Mouse (Mus musculus): ENCODE results near the gene BC055324. TPM values are rescaled to one million over a fixed set of nuclear protein-coding genes. Genes with fewer than 3 reads are reported as not detected.

BC055324 gene
- polyA plus RNA-seq, 1 experiment from 2014 or later: 3.6 TPM

DNA sequence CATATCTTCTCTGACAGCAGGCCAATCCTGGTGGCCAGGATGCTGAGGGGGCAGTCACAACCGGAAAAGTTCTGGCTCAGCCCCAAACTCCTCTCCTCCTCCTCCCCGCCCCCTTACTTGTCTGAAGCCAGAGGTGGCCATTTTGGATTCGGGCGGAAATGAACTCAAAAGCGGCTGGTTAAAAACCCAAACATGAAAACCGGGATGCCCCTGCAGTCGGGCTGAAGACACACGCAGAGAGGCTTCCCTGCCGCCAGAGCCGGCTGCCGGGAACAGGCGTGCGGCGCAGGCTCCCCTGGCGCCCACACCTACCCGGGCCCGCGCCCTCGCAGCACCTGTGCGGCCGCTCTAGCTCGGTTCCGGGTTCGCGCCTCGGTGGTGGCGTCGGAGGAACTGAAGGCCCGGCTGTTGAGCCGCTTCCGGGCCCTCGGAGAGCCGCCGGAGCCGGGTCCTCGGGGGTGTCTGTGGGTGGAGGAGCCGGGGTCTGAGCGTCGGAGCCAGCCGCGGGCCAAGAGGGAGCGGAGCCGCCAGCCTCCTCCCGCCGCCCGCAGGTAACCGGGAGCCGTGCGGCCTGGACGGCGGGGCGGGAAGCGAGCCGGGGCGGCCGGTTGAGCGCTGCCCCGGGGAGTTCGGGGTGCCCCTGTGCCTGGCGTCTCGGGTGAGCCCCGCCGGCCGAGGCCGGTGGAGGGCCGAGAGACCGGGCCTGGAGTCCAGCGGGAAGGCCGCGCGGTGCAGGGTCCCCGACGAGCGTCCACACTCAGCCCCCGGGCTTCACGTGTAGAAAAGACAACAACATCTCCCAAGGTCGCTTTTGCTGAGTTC, 64.7 kb downstream of the BC055324 start:
- WGBS: under 1% methylated on average over 76 of the region's 77 CpGs
- H3K27ac ChIP-seq (ENCODE audit: low read depth, low read length): peak overlapping the region; percentile 75
- peak overlapping the region; percentile 67 for H3K4me3 ChIP-seq (ENCODE audit: low read depth, low read length)
- peak overlapping the region; percentile 70 for H3K9ac ChIP-seq (replicated peaks; ENCODE audit: low read depth, low read length)
- peaks cover 8% of the 10 kb centered on the region for H3K36me3 ChIP-seq (ENCODE audit: control insufficient read depth, insufficient read depth, low read length)
- H3K27me3 ChIP-seq (ENCODE audit: control insufficient read depth, insufficient read depth, low read length): no peaks in the 10 kb centered on the region
- H3K4me2 ChIP-seq (ENCODE audit: low read depth, low read length): peak overlapping the region; percentile 79
- H3K9me3 ChIP-seq (ENCODE audit: control insufficient read depth, low read length): no peaks in the 10 kb centered on the region
- peaks cover 13% of the 10 kb centered on the region for H3K4me1 ChIP-seq (ENCODE audit: control insufficient read depth, insufficient read depth, low read length)
- peak; percentile 97 for ATAC-seq (ENCODE audit: low read depth)

DNA sequence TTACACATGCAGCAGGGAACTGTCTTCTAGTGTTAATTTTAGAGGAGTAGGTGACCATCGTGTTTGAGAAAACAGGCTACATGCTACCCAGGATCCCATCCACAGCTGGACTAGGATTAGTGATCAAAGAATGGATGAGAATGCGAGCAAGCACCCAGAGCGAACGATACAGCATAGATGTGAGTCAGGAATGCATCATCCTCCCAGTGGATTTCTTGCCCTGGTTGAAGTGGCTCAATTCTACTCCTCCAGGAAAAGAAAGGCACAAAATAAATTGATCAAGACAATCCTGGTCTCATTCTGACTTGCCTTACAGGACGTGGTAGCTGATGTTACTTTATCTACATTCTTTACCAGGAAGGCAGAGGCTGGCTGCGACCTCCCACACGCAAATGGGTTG, 65.8 kb downstream of the BC055324 start, which contains the start of gene Scyl3:
TSS of gene Scyl3 (plus strand) at position 255 of the 400 bp plus-strand sequence.
- no peak for ATAC-seq (ENCODE audit: low read depth)
- H3K36me3 ChIP-seq (ENCODE audit: control insufficient read depth, insufficient read depth, low read length): no peaks in the 10 kb centered on the region
- H3K27ac ChIP-seq (ENCODE audit: low read depth, low read length): peak within 1 kb of the TSS; percentile 75
- H3K27me3 ChIP-seq (ENCODE audit: control insufficient read depth, insufficient read depth, low read length): no peaks in the 10 kb centered on the region
- peak within 1 kb of the TSS; percentile 67 for H3K4me3 ChIP-seq (ENCODE audit: low read depth, low read length)
- WGBS: 72% methylated on average over 7 of the region's 7 CpGs
- peaks cover 13% of the 10 kb centered on the region for H3K4me1 ChIP-seq (ENCODE audit: control insufficient read depth, insufficient read depth, low read length)
- peak within 1 kb of the TSS; percentile 70 for H3K9ac ChIP-seq (replicated peaks; ENCODE audit: low read depth, low read length)
- no peaks in the 10 kb centered on the region for H3K9me3 ChIP-seq (ENCODE audit: control insufficient read depth, low read length)
- H3K4me2 ChIP-seq (ENCODE audit: low read depth, low read length): peak within 1 kb of the TSS; percentile 79

DNA sequence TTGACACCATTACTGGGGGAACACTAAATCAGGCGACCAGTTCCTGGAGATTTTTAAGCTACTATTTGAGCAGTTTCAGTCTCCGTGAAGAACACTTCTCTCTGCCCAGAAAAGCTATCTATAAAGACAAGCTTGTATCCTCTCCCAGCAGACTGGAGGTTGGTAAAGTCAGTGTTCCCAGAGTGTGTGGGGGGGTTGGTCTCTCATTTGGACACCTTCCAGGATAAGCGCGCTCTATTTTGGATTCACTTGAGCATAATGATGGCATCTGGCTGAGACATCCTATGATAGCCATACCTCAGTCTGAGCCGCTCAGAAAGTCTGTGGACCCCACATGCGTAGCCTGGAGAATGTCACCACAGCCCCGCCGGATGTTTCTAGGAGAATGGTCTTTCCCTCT, 70.5 kb downstream of the BC055324 start:
- H3K4me2 ChIP-seq (ENCODE audit: low read depth, low read length): no peak overlapping the region
- H3K9me3 ChIP-seq (ENCODE audit: control insufficient read depth, low read length): no peaks in the 10 kb centered on the region
- no peak overlapping the region for H3K4me3 ChIP-seq (ENCODE audit: low read depth, low read length)
- H3K36me3 ChIP-seq (ENCODE audit: control insufficient read depth, insufficient read depth, low read length): no peaks in the 10 kb centered on the region
- ATAC-seq (ENCODE audit: low read depth): no peak
- no peak overlapping the region for H3K27ac ChIP-seq (ENCODE audit: low read depth, low read length)
- 92% methylated on average over 8 of the region's 8 CpGs for WGBS
- no peaks in the 10 kb centered on the region for H3K27me3 ChIP-seq (ENCODE audit: control insufficient read depth, insufficient read depth, low read length)
- no peak overlapping the region for H3K9ac ChIP-seq (replicated peaks; ENCODE audit: low read depth, low read length)
- peaks cover 3% of the 10 kb centered on the region; the same call in 1 of the 2 replicates for H3K4me1 ChIP-seq (ENCODE audit: control insufficient read depth, insufficient read depth, low read length)

DNA sequence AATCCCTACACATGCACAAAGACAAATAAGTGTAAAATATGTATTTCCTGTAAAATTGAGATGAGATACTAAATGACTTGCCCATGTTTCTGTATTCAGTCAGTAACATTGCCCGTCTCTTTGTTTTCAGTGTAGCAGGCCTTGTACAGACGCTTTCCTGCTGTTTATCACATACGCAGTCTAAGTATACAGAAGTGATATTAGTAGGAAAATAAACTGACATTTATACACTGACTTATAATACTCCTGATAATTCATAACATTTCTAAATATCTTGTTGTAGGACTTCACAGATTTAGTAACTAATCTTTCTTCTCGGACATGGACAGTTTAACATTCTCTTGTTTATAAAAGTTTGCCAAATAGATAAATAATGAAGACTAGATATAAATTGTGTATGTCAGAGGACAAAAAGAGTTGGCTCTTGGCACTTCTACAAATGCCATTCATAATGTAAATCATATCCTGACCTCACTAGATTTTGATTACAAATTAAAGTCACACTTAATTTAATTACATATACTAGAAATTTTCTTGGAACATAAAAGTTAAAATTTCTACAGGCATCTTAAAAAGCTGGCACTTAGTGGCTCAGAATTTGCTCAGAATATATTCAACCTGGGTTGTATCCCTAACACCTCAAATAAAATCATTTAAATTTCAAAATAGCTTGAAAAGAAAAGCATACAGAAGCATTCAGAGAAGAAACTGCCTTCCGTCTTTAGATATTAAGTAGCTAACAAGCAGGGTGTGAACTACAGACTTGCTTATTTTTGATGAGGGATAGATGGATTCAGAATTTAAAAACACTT, 77.0 kb downstream of the BC055324 start:
- no peaks in the 10 kb centered on the region for H3K27me3 ChIP-seq (ENCODE audit: control insufficient read depth, insufficient read depth, low read length)
- H3K4me2 ChIP-seq (ENCODE audit: low read depth, low read length): no peak overlapping the region
- H3K27ac ChIP-seq (ENCODE audit: low read depth, low read length): no peak overlapping the region
- no peaks in the 10 kb centered on the region for H3K9me3 ChIP-seq (ENCODE audit: control insufficient read depth, low read length)
- ATAC-seq (ENCODE audit: low read depth): no peak
- 97% methylated on average over 5 of the region's 5 CpGs for WGBS
- no peaks in the 10 kb centered on the region for H3K4me1 ChIP-seq (ENCODE audit: control insufficient read depth, insufficient read depth, low read length)
- peaks cover 14% of the 10 kb centered on the region; the same call in 1 of the 2 replicates for H3K36me3 ChIP-seq (ENCODE audit: control insufficient read depth, insufficient read depth, low read length)
- no peak overlapping the region for H3K9ac ChIP-seq (replicated peaks; ENCODE audit: low read depth, low read length)
- H3K4me3 ChIP-seq (ENCODE audit: low read depth, low read length): no peak overlapping the region

DNA sequence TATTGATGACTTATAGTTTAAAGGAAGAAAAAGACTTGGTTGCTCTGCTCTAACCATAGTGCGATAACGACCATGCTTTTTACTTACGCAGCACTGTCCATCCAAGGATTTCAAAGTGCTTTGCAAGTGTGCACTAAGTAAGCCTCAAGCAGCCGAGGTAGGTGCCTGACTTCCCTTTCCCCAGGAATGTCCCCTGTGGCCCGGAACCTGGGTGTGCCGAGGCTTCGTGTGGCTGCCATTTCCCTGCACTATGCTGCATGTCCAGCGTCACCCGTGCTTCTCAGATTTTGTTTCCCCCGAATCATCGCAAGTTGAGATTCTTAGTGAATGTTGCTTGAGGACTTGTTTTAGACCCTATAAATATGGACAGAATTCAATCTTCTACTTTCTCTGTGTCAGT, 82.6 kb downstream of the BC055324 start:
- 97% methylated on average over 11 of the region's 11 CpGs for WGBS
- Histone ChIP-seq H3K4me2 (ENCODE audit: low read depth, low read length) (no peak overlapping the region), H3K4me3 (ENCODE audit: low read depth, low read length) (no peak overlapping the region), H3K36me3 (ENCODE audit: control insufficient read depth, insufficient read depth, low read length) (peaks cover 11% of the 10 kb centered on the region; the same call in 1 of the 2 replicates), H3K9ac (replicated peaks; ENCODE audit: low read depth, low read length) (no peak overlapping the region), H3K4me1 (ENCODE audit: control insufficient read depth, insufficient read depth, low read length) (no peaks in the 10 kb centered on the region), H3K27me3 (ENCODE audit: control insufficient read depth, insufficient read depth, low read length) (no peaks in the 10 kb centered on the region), H3K9me3 (ENCODE audit: control insufficient read depth, low read length) (no peaks in the 10 kb centered on the region), H3K27ac (ENCODE audit: low read depth, low read length) (no peak overlapping the region)
- no peak for ATAC-seq (ENCODE audit: low read depth)

DNA sequence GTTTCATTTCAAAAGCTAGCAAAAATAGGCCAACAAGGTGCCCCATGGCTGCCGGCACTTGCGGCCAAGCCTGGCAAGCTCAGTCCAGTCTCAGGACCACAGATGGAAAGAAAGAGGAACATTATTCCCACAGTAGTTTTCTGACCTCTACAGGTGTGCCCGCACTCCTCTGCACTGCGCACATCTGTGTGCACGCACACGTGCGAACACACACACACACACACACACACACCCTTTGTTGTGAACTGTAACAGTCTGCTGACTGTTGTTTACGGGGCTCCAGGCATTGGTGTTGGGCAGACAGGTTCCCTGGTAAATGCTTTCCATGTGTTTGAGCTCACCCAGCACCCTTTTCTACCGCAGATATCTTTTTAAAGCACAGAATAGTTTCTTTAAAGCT, 83.8 kb downstream of the BC055324 start:
- WGBS: 92% methylated on average over 9 of the region's 9 CpGs
- Histone ChIP-seq H3K9me3 (ENCODE audit: control insufficient read depth, low read length) (no peaks in the 10 kb centered on the region), H3K4me1 (ENCODE audit: control insufficient read depth, insufficient read depth, low read length) (no peaks in the 10 kb centered on the region), H3K9ac (replicated peaks; ENCODE audit: low read depth, low read length) (no peak overlapping the region), H3K4me2 (ENCODE audit: low read depth, low read length) (no peak overlapping the region), H3K36me3 (ENCODE audit: control insufficient read depth, insufficient read depth, low read length) (peaks cover 7% of the 10 kb centered on the region; the same call in 1 of the 2 replicates), H3K4me3 (ENCODE audit: low read depth, low read length) (no peak overlapping the region), H3K27ac (ENCODE audit: low read depth, low read length) (no peak overlapping the region), H3K27me3 (ENCODE audit: control insufficient read depth, insufficient read depth, low read length) (no peaks in the 10 kb centered on the region)
- no peak for ATAC-seq (ENCODE audit: low read depth)

DNA sequence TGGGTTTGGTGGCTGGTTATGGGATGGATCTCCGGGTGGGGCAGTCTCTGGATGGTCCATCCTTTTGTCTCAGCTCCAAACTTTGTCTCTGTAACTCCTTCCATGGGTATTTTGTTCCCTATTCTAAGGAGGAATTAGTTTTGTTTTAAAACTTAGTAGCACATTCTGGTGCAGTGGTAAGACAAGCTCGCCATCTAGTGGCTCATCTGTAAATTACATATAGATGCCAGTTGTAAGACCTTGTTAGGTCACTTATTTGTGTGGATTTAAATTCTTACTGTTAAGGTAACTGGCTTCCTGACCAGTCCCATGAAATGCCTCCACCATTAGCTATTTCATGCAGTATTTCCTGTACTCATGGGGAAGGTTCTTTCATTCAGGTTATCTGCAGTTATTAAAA, 84.3 kb downstream of the BC055324 start:
- H3K27me3 ChIP-seq (ENCODE audit: control insufficient read depth, insufficient read depth, low read length): no peaks in the 10 kb centered on the region
- H3K4me2 ChIP-seq (ENCODE audit: low read depth, low read length): no peak overlapping the region
- H3K4me3 ChIP-seq (ENCODE audit: low read depth, low read length): no peak overlapping the region
- 10% methylated on average over 2 of the region's 2 CpGs for WGBS
- H3K36me3 ChIP-seq (ENCODE audit: control insufficient read depth, insufficient read depth, low read length): 0 out of 2 replicates have a peak, but pooled peaks cover 4% of the 10 kb centered on the region
- no peak overlapping the region for H3K9ac ChIP-seq (replicated peaks; ENCODE audit: low read depth, low read length)
- H3K4me1 ChIP-seq (ENCODE audit: control insufficient read depth, insufficient read depth, low read length): no peaks in the 10 kb centered on the region
- H3K9me3 ChIP-seq (ENCODE audit: control insufficient read depth, low read length): no peaks in the 10 kb centered on the region
- ATAC-seq (ENCODE audit: low read depth): 0 out of 2 replicates have a peak, but pooled peaks have one; percentile 63
- H3K27ac ChIP-seq (ENCODE audit: low read depth, low read length): no peak overlapping the region

DNA sequence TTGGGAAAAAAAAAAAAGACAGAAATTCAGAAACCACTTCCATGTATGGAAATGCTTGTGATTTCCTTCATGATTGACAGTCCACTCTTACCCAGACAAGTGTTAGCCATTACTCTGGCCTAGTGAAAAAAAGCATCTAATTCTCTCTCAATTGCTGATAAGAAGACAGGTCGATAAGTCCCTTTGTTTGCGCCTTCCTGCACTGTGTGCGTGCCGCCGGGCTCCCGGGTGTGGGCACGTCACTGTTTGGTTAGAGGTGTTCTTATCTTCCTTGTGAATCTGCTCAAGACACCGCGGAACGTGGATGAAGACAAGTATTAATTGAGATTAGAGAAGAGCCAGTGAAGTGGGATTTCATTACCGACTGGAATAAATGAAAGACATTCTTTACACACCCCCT, 86.2 kb downstream of the BC055324 start:
- WGBS: 86% methylated on average over 11 of the region's 11 CpGs
- ATAC-seq (ENCODE audit: low read depth): no peak

More for the DNA sequence above, 86.2 kb downstream of the BC055324 start:
- Histone ChIP-seq H3K9ac (replicated peaks; ENCODE audit: low read depth, low read length) (no peak overlapping the region), H3K4me2 (ENCODE audit: low read depth, low read length) (no peak overlapping the region), H3K9me3 (ENCODE audit: control insufficient read depth, low read length) (no peaks in the 10 kb centered on the region), H3K27ac (ENCODE audit: low read depth, low read length) (no peak overlapping the region), H3K4me1 (ENCODE audit: control insufficient read depth, insufficient read depth, low read length) (no peaks in the 10 kb centered on the region), H3K27me3 (ENCODE audit: control insufficient read depth, insufficient read depth, low read length) (no peaks in the 10 kb centered on the region), H3K36me3 (ENCODE audit: control insufficient read depth, insufficient read depth, low read length) (0 out of 2 replicates have a peak, but pooled peaks cover 4% of the 10 kb centered on the region), H3K4me3 (ENCODE audit: low read depth, low read length) (no peak overlapping the region)
